In genomic region chr8:70609368-70609848, GRCm38 (mm10) we compare ENCODE assay signal across 8 mouse cellular contexts. TPM values are rescaled to one million over a fixed set of nuclear protein-coding genes. Genes with fewer than 3 reads are reported as not detected.
DNase-seq lines count a peak whose midpoint lies in the region; ATAC-seq and TF ChIP-seq lines count a peak whose summit lies in the region.

No protein-coding gene starts in this region.

- peaks cover 17% of the 10 kb centered on the region for H3K79me3 ChIP-seq in C2C12 (ENCODE audit: low read depth)

- peak overlapping the region; percentile 99 for H3K27ac ChIP-seq in embryonic facial prominence, embryonic 14.5 days (replicated peaks; ENCODE audit: low read depth, low read length)
- H3K27ac ChIP-seq in heart, embryonic 13.5 days (replicated peaks): peak overlapping the region; percentile 99
- H3K27ac ChIP-seq in kidney, embryonic 15.5 days: peak overlapping the region; percentile 100
- peak overlapping the region; percentile 90 for H3K27ac ChIP-seq in neural tube, embryonic 12.5 days

- peak overlapping the region; percentile 38 for H3K4me3 ChIP-seq in C2C12 (ENCODE audit: insufficient read depth, poor library complexity, severe bottlenecking)
- peak overlapping the region; percentile 80 for H3K4me3 ChIP-seq in embryonic facial prominence, embryonic 14.5 days (ENCODE audit: low read depth, low read length)
- peak overlapping the region; percentile 87 for H3K4me3 ChIP-seq in heart, embryonic 13.5 days
- peak overlapping the region; percentile 88 for H3K4me3 ChIP-seq in kidney, embryonic 15.5 days (replicated peaks)
- H3K4me3 ChIP-seq in neural tube, embryonic 12.5 days: peak overlapping the region; percentile 31

- DNase-seq in adrenal gland, adult 18-20 months (ENCODE audit: low spot score in 2 of 2): peak; percentile 77 to 81
- DNase-seq in embryonic facial prominence, embryonic 14.5 days (ENCODE audit: low spot score): peak; percentile 94
- peak; percentile 92 to 95 for DNase-seq in lung, adult 18-20 months
- DNase-seq in thymus, adult 18-20 months: peak; percentile 83 to 86

- no peaks in the 10 kb centered on the region for H3K27me3 ChIP-seq in C2C12 (ENCODE audit: control insufficient read depth, insufficient read depth, insufficient read length)
- no peaks in the 10 kb centered on the region for H3K27me3 ChIP-seq in embryonic facial prominence, embryonic 14.5 days (replicated peaks; ENCODE audit: control insufficient read depth, insufficient read depth, low read length)
- no peaks in the 10 kb centered on the region for H3K27me3 ChIP-seq in heart, embryonic 13.5 days (replicated peaks)
- no peaks in the 10 kb centered on the region for H3K27me3 ChIP-seq in kidney, embryonic 15.5 days
- no peaks in the 10 kb centered on the region for H3K27me3 ChIP-seq in neural tube, embryonic 12.5 days (replicated peaks)

- H3K4me2 ChIP-seq in embryonic facial prominence, embryonic 14.5 days (ENCODE audit: low read depth, low read length): peak overlapping the region; percentile 83
- peak overlapping the region; percentile 99 for H3K4me2 ChIP-seq in heart, embryonic 13.5 days
- H3K4me2 ChIP-seq in kidney, embryonic 15.5 days: peak overlapping the region; percentile 97
- H3K4me2 ChIP-seq in neural tube, embryonic 12.5 days (replicated peaks): peak overlapping the region; percentile 81

- TF ChIP-seq CTCF in C2C12 (IDR thresholded peaks at IDR 0.05; ENCODE audit: control insufficient read depth, insufficient read depth, insufficient read length): no peak

- 0% methylated on average over 16 of the region's 39 CpGs for WGBS in embryonic facial prominence, embryonic 14.5 days
- WGBS in heart, embryonic 13.5 days: 2% methylated on average over 26 of the region's 39 CpGs
- WGBS in kidney, embryonic 15.5 days: under 1% methylated on average over 39 of the region's 39 CpGs
- whole genome bisulfite sequencing in neural tube, embryonic 12.5 days: 1% methylated on average over 36 of the region's 39 CpGs

- peak overlapping the region; percentile 93 for H3K9ac ChIP-seq in embryonic facial prominence, embryonic 14.5 days (ENCODE audit: low read depth, low read length)
- H3K9ac ChIP-seq in heart, embryonic 13.5 days: peak overlapping the region; percentile 96
- peak overlapping the region; percentile 60 for H3K9ac ChIP-seq in kidney, embryonic 15.5 days
- H3K9ac ChIP-seq in neural tube, embryonic 12.5 days: peak overlapping the region; percentile 54

- H3K79me2 ChIP-seq in C2C12 (ENCODE audit: control insufficient read depth, insufficient read depth): peaks cover 38% of the 10 kb centered on the region

- H3K4me1 ChIP-seq in embryonic facial prominence, embryonic 14.5 days (ENCODE audit: control insufficient read depth, insufficient read depth, low read length): peaks cover 21% of the 10 kb centered on the region
- H3K4me1 ChIP-seq in heart, embryonic 13.5 days: peaks cover 46% of the 10 kb centered on the region
- H3K4me1 ChIP-seq in kidney, embryonic 15.5 days: peaks cover 73% of the 10 kb centered on the region
- H3K4me1 ChIP-seq in neural tube, embryonic 12.5 days: peaks cover 69% of the 10 kb centered on the region

- H3K9me3 ChIP-seq in embryonic facial prominence, embryonic 14.5 days (ENCODE audit: control insufficient read depth, low read length): no peaks in the 10 kb centered on the region
- H3K9me3 ChIP-seq in heart, embryonic 13.5 days: no peaks in the 10 kb centered on the region
- H3K9me3 ChIP-seq in kidney, embryonic 15.5 days (replicated peaks): no peaks in the 10 kb centered on the region
- H3K9me3 ChIP-seq in neural tube, embryonic 12.5 days: no peaks in the 10 kb centered on the region

- peak; percentile 74 for ATAC-seq in embryonic facial prominence, embryonic 14.5 days (ENCODE audit: low read depth)
- peak; percentile 50 for ATAC-seq in heart, embryonic 13.5 days (ENCODE audit: extremely low read depth, insufficient number of reproducible peaks, low FRiP score, low TSS enrichment)
- peak; percentile 67 for ATAC-seq in kidney, embryonic 15.5 days (replicated peaks; ENCODE audit: low FRiP score)
- peak; percentile 54 for ATAC-seq in neural tube, embryonic 12.5 days (ENCODE audit: low FRiP score, low read depth)

- no peaks in the 10 kb centered on the region for H3K36me3 ChIP-seq in C2C12 (ENCODE audit: control insufficient read depth, insufficient read depth)
- no peaks in the 10 kb centered on the region for H3K36me3 ChIP-seq in embryonic facial prominence, embryonic 14.5 days (ENCODE audit: control insufficient read depth, insufficient read depth, low read length)
- H3K36me3 ChIP-seq in heart, embryonic 13.5 days: no peaks in the 10 kb centered on the region
- no peaks in the 10 kb centered on the region for H3K36me3 ChIP-seq in kidney, embryonic 15.5 days
- no peaks in the 10 kb centered on the region for H3K36me3 ChIP-seq in neural tube, embryonic 12.5 days

- peak overlapping the region; percentile 85 for H3ac ChIP-seq in C2C12 (ENCODE audit: control insufficient read depth, insufficient read length, low read depth)

TF ChIP-seq in C2C12, 6 proteins besides CTCF, POLR2A, EP300 and RAD21:
- TF ChIP-seq MYOD1 (IDR thresholded peaks at IDR 0.05; ENCODE audit: control insufficient read depth, insufficient read length, low read depth): no peak
- TF ChIP-seq FOSL1 (IDR thresholded peaks at IDR 0.05; ENCODE audit: insufficient read depth, low read length, poor library complexity, severe bottlenecking): no peak
- peak; percentile 55 for TF ChIP-seq MAX (IDR thresholded peaks at IDR 0.05)

RNA-seq across cellular contexts. Expression of gene Ssbp4, which starts 0.7 kb away (rescaled TPM):
- 193 TPM for polyA plus RNA-seq in C2C12 (2012; fragmentation: generic; extraction: Trizol)
- 10 to 100 TPM; 78.5 to 86.9 TPM for total RNA-seq in adrenal gland, adult 18-20 months (2021)
- polyA plus RNA-seq in embryonic facial prominence, embryonic 14.5 days (2014; fragmentation: Nextera tagmentation; extraction: Ambion mirVana): 120 and 132 TPM in 2 replicates
- polyA plus RNA-seq in heart, embryonic 13.5 days (2015; fragmentation: Nextera tagmentation; extraction: Ambion mirVana): 63.3 and 70.9 TPM in 2 replicates
- polyA plus RNA-seq in kidney, embryonic 15.5 days (2015; fragmentation: Nextera tagmentation; extraction: Ambion mirVana): 135 and 145 TPM in 2 replicates
- polyA plus RNA-seq in neural tube, embryonic 12.5 days (2016; fragmentation: Nextera tagmentation; extraction: Ambion mirVana): 139 and 144 TPM in 2 replicates

RNA-seq across cellular contexts. Expression of gene Lrrc25, which starts 6.5 kb away (rescaled TPM):
- not detected for polyA plus RNA-seq in C2C12 (2012; fragmentation: generic; extraction: Trizol)
- 1 to 10 TPM; 1.4 to 3.0 TPM for total RNA-seq in adrenal gland, adult 18-20 months (2021)
- polyA plus RNA-seq in embryonic facial prominence, embryonic 14.5 days (2014; fragmentation: Nextera tagmentation; extraction: Ambion mirVana): 1.8 and 2.3 TPM in 2 replicates
- 1.5 and 2.7 TPM in 2 replicates for polyA plus RNA-seq in heart, embryonic 13.5 days (2015; fragmentation: Nextera tagmentation; extraction: Ambion mirVana)
- 2.5 TPM in 2 replicates for polyA plus RNA-seq in kidney, embryonic 15.5 days (2015; fragmentation: Nextera tagmentation; extraction: Ambion mirVana)
- polyA plus RNA-seq in neural tube, embryonic 12.5 days (2016; fragmentation: Nextera tagmentation; extraction: Ambion mirVana): 0.68 and 1.3 TPM in 2 replicates

RNA-seq across cellular contexts. Expression of gene Isyna1, which starts 15.2 kb away (rescaled TPM):
- 78.6 TPM for polyA plus RNA-seq in C2C12 (2012; fragmentation: generic; extraction: Trizol)
- total RNA-seq in adrenal gland, adult 18-20 months (2021): 100 to 1,000 TPM; 115 to 165 TPM
- 94.5 and 107 TPM in 2 replicates for polyA plus RNA-seq in embryonic facial prominence, embryonic 14.5 days (2014; fragmentation: Nextera tagmentation; extraction: Ambion mirVana)
- 135 and 145 TPM in 2 replicates for polyA plus RNA-seq in heart, embryonic 13.5 days (2015; fragmentation: Nextera tagmentation; extraction: Ambion mirVana)
- 180 and 198 TPM in 2 replicates for polyA plus RNA-seq in kidney, embryonic 15.5 days (2015; fragmentation: Nextera tagmentation; extraction: Ambion mirVana)
- 116 TPM in 2 replicates for polyA plus RNA-seq in neural tube, embryonic 12.5 days (2016; fragmentation: Nextera tagmentation; extraction: Ambion mirVana)

RNA-seq across cellular contexts. Expression of gene Gdf15, which starts 22.8 kb away (rescaled TPM):
- polyA plus RNA-seq in C2C12 (2012; fragmentation: generic; extraction: Trizol): 20.9 TPM
- total RNA-seq in adrenal gland, adult 18-20 months (2021): 1 to 10 TPM; 2.2 to 6.4 TPM
- 0.28 and 0.29 TPM in 2 replicates for polyA plus RNA-seq in embryonic facial prominence, embryonic 14.5 days (2014; fragmentation: Nextera tagmentation; extraction: Ambion mirVana)
- polyA plus RNA-seq in heart, embryonic 13.5 days (2015; fragmentation: Nextera tagmentation; extraction: Ambion mirVana): 0.86 and 1.2 TPM in 2 replicates
- polyA plus RNA-seq in kidney, embryonic 15.5 days (2015; fragmentation: Nextera tagmentation; extraction: Ambion mirVana): 0.46 and 0.77 TPM in 2 replicates
- polyA plus RNA-seq in neural tube, embryonic 12.5 days (2016; fragmentation: Nextera tagmentation; extraction: Ambion mirVana): 0.14 TPM in 1 of 2 replicates, not detected in the other

RNA-seq across cellular contexts. Expression of gene Pgpep1, which starts 50.8 kb away (rescaled TPM):
- 34.9 TPM for polyA plus RNA-seq in C2C12 (2012; fragmentation: generic; extraction: Trizol)
- 100 to 1,000 TPM; 101 to 153 TPM for total RNA-seq in adrenal gland, adult 18-20 months (2021)
- 59.8 and 62.7 TPM in 2 replicates for polyA plus RNA-seq in embryonic facial prominence, embryonic 14.5 days (2014; fragmentation: Nextera tagmentation; extraction: Ambion mirVana)
- 33.7 and 37.3 TPM in 2 replicates for polyA plus RNA-seq in heart, embryonic 13.5 days (2015; fragmentation: Nextera tagmentation; extraction: Ambion mirVana)
- polyA plus RNA-seq in kidney, embryonic 15.5 days (2015; fragmentation: Nextera tagmentation; extraction: Ambion mirVana): 65.5 and 75.3 TPM in 2 replicates
- polyA plus RNA-seq in neural tube, embryonic 12.5 days (2016; fragmentation: Nextera tagmentation; extraction: Ambion mirVana): 181 and 188 TPM in 2 replicates

Comparison
In these comparisons a context has a peak if more than half of its experiments do, and no peak if none do; other contexts are left out.
1. Peak in every context shown above with its lines: DNase-seq, ATAC-seq, H3K4me3 ChIP-seq and H3K27ac ChIP-seq.
2. H3K4me3 ChIP-seq: peak in every context shown above with its lines; median percentile 88 in kidney, embryonic 15.5 days; 87 in heart, embryonic 13.5 days; 80 in embryonic facial prominence, embryonic 14.5 days; 38 in C2C12; 31 in neural tube, embryonic 12.5 days.